Mouse (Mus musculus) forebrain, embryonic 14.5 days (tissue): ENCODE measurements around the gene Kl. TPM values are rescaled to one million over a fixed set of nuclear protein-coding genes. Genes with fewer than 3 reads are reported as not detected.

Experiments
- ATAC-seq: fragments of 200-750 bp; cut with Nextera tagmentation; 2 replicates; pipeline ENCODE4 v1.8.0; 2017; ENCODE audit warnings: mild to moderate bottlenecking, moderate library complexity
- DNase-seq: peaks from one replicate; pipeline ENCODE4 v3.0.0-alpha.2; 2015; ENCODE audit warnings: low spot score
- H3K27ac ChIP-seq: fragments of 300-500 bp; sonication (generic); 2 replicates; pipeline ENCODE4 v1.5.1; 2014; ENCODE audit warnings: low read depth, mild to moderate bottlenecking, control low read depth, low read length, moderate library complexity
- H3K27me3 ChIP-seq: fragments of 300-500 bp; sonication (generic); replicated peaks from 2 replicates; pipeline ENCODE4 v1.6.1; 2014; ENCODE audit warnings: low read length, control low read depth, mixed read lengths; ENCODE audit not compliant: control insufficient read depth, insufficient read depth
- H3K36me3 ChIP-seq: fragments of 300-500 bp; sonication (generic); 2 replicates; pipeline ENCODE4 v1.6.1; 2014; ENCODE audit warnings: low read length, control low read depth; ENCODE audit not compliant: control insufficient read depth, insufficient read depth
- H3K4me1 ChIP-seq: fragments of 300-500 bp; sonication (generic); 2 replicates; pipeline ENCODE4 v1.6.1; 2014; ENCODE audit warnings: antibody characterized with exemption, low read length, control low read depth; ENCODE audit not compliant: control insufficient read depth, insufficient read depth
- H3K4me2 ChIP-seq: fragments of 300-500 bp; sonication (generic); 2 replicates; pipeline ENCODE4 v1.6.1; 2014; ENCODE audit warnings: mild to moderate bottlenecking, control low read depth, low read length
- H3K4me3 ChIP-seq: fragments of 300-500 bp; sonication (generic); 2 replicates; pipeline ENCODE4 v1.5.1; 2014; ENCODE audit warnings: low read depth, low read length, control low read depth
- H3K9ac ChIP-seq: fragments of 300-500 bp; sonication (generic); 2 replicates; pipeline ENCODE4 v1.6.1; 2014; ENCODE audit warnings: mild to moderate bottlenecking, low read length, control low read depth, moderate library complexity
- H3K9me3 ChIP-seq: fragments of 300-500 bp; sonication (generic); replicated peaks from 2 replicates; pipeline ENCODE4 v1.6.1; 2016; ENCODE audit warnings: low read length, control low read depth, mixed read lengths; ENCODE audit not compliant: control insufficient read depth
- WGBS: fragments of 180-500 bp; shearing (Covaris S2); extraction: QIAGEN DNeasy Blood & Tissue Kit; methylation state at CpG from one replicate; pipeline ENCODE4 v1.1.7; 2014; 5-methylcytosine and 5-hydroxymethylcytosine counted together
- polyA plus RNA-seq: library from polyadenylated mRNA; unstranded; fragments of >200 nt; fragmentation: Nextera tagmentation; extraction: Ambion mirVana; gene quantifications from 2 replicates; pipeline ENCODE4 v1.2.1, GENCODE M21; 2014

The Kl gene
- polyA plus RNA-seq, 1 experiment from 2014 or later, result 0.20 TPM

DNA sequence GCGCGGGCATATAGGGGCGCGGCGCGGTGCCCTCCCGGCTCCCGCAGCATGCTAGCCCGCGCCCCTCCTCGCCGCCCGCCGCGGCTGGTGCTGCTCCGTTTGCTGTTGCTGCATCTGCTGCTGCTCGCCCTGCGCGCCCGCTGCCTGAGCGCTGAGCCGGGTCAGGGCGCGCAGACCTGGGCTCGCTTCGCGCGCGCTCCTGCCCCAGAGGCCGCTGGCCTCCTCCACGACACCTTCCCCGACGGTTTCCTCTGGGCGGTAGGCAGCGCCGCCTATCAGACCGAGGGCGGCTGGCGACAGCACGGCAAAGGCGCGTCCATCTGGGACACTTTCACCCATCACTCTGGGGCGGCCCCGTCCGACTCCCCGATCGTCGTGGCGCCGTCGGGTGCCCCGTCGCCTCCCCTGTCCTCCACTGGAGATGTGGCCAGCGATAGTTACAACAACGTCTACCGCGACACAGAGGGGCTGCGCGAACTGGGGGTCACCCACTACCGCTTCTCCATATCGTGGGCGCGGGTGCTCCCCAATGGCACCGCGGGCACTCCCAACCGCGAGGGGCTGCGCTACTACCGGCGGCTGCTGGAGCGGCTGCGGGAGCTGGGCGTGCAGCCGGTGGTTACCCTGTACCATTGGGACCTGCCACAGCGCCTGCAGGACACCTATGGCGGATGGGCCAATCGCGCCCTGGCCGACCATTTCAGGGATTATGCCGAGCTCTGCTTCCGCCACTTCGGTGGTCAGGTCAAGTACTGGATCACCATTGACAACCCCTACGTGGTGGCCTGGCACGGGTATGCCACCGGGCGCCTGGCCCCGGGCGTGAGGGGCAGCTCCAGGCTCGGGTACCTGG lies 488 bp downstream of the Kl start:
- peak overlapping the region; percentile 70 for H3K4me2 ChIP-seq
- no peak overlapping the region for H3K27ac ChIP-seq
- peak overlapping the region; percentile 44 for H3K4me3 ChIP-seq
- 1% methylated on average over 80 of the region's 89 CpGs for WGBS
- H3K9me3 ChIP-seq, result no peaks in the 10 kb centered on the region
- DNase-seq (peak; percentile 41), ATAC-seq (peak; percentile 79)
- H3K36me3 ChIP-seq, result no peaks in the 10 kb centered on the region
- H3K4me1 ChIP-seq, result no peaks in the 10 kb centered on the region
- peaks cover 19% of the 10 kb centered on the region for H3K27me3 ChIP-seq
- H3K9ac ChIP-seq, result peak overlapping the region; percentile 59

DNA sequence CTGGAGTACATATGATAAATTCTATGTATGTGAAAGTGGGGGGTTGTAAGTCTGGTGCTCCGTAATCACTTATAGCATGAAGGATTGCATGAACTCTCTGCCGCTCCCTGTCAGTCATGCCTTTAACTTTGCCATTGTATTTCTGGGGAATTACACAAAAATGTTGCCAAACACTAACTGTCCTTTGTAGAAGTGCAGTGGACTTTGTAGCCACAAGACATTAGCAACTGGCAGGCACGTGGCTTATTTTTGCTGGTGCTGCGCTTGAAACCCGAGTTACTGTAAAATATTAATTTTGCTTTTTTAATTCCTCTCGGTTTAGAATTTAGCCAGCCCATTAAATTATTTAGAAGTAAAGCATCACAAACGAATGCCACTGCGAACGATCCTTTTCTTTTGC lies 2.4 kb downstream of the Kl start:
- no peaks in the 10 kb centered on the region for H3K9me3 ChIP-seq
- WGBS, result 89% methylated on average over 9 of the region's 9 CpGs
- H3K36me3 ChIP-seq, result no peaks in the 10 kb centered on the region
- H3K4me2 ChIP-seq, result no peak overlapping the region
- ATAC-seq (no peak), DNase-seq (no peak)
- H3K4me3 ChIP-seq, result no peak overlapping the region
- H3K9ac ChIP-seq, result no peak overlapping the region
- H3K27ac ChIP-seq, result no peak overlapping the region
- peaks cover 19% of the 10 kb centered on the region for H3K27me3 ChIP-seq
- no peaks in the 10 kb centered on the region for H3K4me1 ChIP-seq

- DNase-seq (no peak), ATAC-seq (no peak)
- Histone ChIP-seq H3K36me3 (no peaks in the 10 kb centered on the region), H3K9me3 (no peaks in the 10 kb centered on the region), H3K4me3 (no peak overlapping the region), H3K4me1 (no peaks in the 10 kb centered on the region), H3K27ac (no peak overlapping the region), H3K9ac (no peak overlapping the region), H3K27me3 (no peaks in the 10 kb centered on the region), H3K4me2 (no peak overlapping the region)
- WGBS, result 87% methylated on average over 1 of the region's 1 CpGs
Measured at GRCm38 (mm10) chr5:150959861-150960260, 7.5 kb downstream of the Kl start.

DNA sequence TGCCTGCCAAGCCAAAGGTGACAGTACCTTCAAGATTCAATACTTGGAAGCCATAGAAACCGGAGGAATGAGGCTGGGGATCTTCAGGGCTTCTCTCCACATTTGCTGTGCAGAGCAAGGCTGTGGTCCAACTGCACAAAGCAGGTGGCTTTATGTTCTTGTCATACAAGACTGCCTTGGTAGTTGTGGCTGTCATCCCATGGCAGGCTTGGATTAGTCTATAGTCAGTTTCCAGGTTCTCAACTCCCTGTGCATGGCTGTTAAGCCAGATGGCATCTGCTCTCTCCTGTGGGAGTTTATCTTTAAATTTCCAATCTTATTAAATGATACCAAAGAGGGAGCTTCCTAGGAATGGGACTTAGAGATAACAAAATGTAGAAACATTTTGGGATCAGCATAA lies 9.2 kb downstream of the Kl start:
- Histone ChIP-seq H3K27me3 (no peaks in the 10 kb centered on the region), H3K9me3 (no peaks in the 10 kb centered on the region), H3K4me3 (no peak overlapping the region), H3K36me3 (no peaks in the 10 kb centered on the region), H3K9ac (no peak overlapping the region), H3K4me1 (no peaks in the 10 kb centered on the region), H3K27ac (no peak overlapping the region), H3K4me2 (no peak overlapping the region)
- no peak for ATAC-seq
- DNase-seq, result no peak
- 71% methylated on average over 1 of the region's 1 CpGs for WGBS

DNA sequence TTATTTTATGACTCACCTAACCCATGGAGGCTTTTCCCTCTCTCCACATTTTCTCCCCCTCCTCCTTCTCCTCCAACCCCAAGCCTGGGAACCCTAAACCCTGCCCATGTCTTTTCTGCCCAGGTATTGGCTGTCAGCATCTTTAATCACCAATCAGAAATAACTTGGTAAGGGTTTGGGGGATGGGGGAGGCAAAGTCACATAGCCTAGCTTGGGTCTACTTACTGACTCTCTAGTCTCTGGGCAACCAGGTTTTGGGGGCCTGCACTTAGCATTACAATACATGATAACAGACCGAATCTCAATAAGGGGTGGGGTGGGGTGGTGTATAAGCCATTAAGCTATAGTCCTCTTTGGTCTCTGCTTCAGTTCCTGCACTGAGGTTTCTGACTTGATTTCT lies 10.3 kb downstream of the Kl start:
- DNase-seq (no peak), ATAC-seq (no peak)
- H3K27ac ChIP-seq, result no peak overlapping the region
- no peaks in the 10 kb centered on the region for H3K27me3 ChIP-seq
- H3K9me3 ChIP-seq, result no peaks in the 10 kb centered on the region
- H3K4me3 ChIP-seq, result no peak overlapping the region
- H3K4me2 ChIP-seq, result no peak overlapping the region
- H3K4me1 ChIP-seq, result no peaks in the 10 kb centered on the region
- WGBS, result 85% methylated on average over 1 of the region's 1 CpGs
- no peaks in the 10 kb centered on the region for H3K36me3 ChIP-seq
- no peak overlapping the region for H3K9ac ChIP-seq

DNA sequence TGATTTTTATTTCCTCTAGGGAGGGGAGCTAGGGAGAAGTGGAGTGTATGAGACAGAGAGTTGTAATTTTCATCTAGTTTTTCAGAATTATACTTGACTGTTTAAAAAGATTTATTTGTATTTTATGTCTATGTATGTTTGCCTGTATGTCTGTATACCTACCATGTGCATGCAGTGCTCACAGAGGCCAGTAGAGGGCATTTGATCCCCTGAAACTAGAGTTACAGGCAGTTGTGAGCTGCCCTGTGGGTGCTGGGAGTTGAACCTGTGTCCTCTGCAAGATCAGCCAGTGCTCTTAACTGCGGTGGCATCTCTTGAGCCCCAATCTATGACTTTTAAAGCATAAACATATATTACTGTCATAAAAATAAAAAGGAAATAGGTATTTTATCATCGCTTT lies 15.5 kb downstream of the Kl start:
- ATAC-seq, result no peak
- WGBS, result 97% methylated on average over 2 of the region's 2 CpGs
- no peak overlapping the region for H3K9ac ChIP-seq
- 0 out of 2 replicates have a peak, but pooled peaks cover 4% of the 10 kb centered on the region for H3K9me3 ChIP-seq
- H3K27ac ChIP-seq, result no peak overlapping the region
- H3K4me1 ChIP-seq, result no peaks in the 10 kb centered on the region
- no peaks in the 10 kb centered on the region for H3K27me3 ChIP-seq
- H3K36me3 ChIP-seq, result no peaks in the 10 kb centered on the region
- no peak overlapping the region for H3K4me2 ChIP-seq
- H3K4me3 ChIP-seq, result no peak overlapping the region
- DNase-seq, result no peak

- 73% methylated on average over 3 of the region's 3 CpGs for WGBS
- H3K4me1 ChIP-seq, result no peaks in the 10 kb centered on the region
- no peaks in the 10 kb centered on the region for H3K36me3 ChIP-seq
- H3K9ac ChIP-seq, result no peak overlapping the region
- ATAC-seq (no peak), DNase-seq (no peak)
- no peak overlapping the region for H3K4me3 ChIP-seq
- H3K27me3 ChIP-seq, result no peaks in the 10 kb centered on the region
- 0 out of 2 replicates have a peak, but pooled peaks cover 4% of the 10 kb centered on the region for H3K9me3 ChIP-seq
- no peak overlapping the region for H3K4me2 ChIP-seq
- no peak overlapping the region for H3K27ac ChIP-seq
Measured at GRCm38 (mm10) chr5:150970551-150970950, 18.1 kb downstream of the Kl start.

DNA sequence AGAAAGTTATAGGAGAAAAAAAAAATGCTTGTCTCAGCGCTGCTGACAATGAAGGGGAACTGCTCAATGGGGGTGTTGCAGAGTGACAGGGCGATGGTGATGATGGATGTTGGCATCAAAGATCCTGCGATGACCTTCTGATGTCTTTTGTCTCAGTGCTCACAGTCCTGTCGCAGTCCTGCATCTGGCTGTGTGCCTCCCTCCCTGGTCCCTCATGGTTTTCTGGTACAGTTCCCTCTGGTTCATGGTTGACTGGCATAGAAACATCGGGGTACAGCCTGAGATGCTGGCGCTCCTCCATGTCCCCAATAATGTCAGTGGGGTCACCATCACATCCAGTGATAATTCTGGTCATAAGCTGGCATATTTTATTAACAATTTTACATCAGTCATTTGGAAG lies 18.7 kb downstream of the Kl start:
- DNase-seq (no peak), ATAC-seq (no peak)
- Histone ChIP-seq H3K4me3 (no peak overlapping the region), H3K9me3 (0 out of 2 replicates have a peak, but pooled peaks cover 4% of the 10 kb centered on the region), H3K4me2 (no peak overlapping the region), H3K9ac (no peak overlapping the region), H3K27ac (no peak overlapping the region), H3K36me3 (no peaks in the 10 kb centered on the region), H3K27me3 (no peaks in the 10 kb centered on the region), H3K4me1 (no peaks in the 10 kb centered on the region)
- WGBS, result 85% methylated on average over 6 of the region's 6 CpGs

DNA sequence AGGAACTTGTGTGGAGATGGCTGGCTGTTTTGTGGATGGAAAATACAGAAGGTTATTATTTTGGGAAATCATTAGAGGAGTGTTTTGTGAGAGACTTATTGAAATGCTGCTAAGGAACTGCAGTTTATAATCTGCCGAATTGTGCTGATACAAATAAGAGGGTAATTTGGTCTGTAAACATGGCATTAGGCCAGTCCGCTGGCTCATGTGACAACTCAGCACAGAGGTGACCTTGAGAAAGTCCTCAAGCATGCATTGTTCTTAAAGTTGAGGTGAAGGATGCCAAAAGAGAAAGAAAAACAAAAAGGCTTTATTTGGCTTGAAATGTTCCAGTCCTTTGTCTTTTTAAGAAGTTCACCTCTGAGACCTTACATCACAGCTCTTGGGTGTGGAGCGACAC lies 21.8 kb downstream of the Kl start:
- peak; percentile 6 for DNase-seq
- Histone ChIP-seq H3K9me3 (no peaks in the 10 kb centered on the region), H3K9ac (no peak overlapping the region), H3K27ac (no peak overlapping the region), H3K4me2 (no peak overlapping the region), H3K4me3 (no peak overlapping the region), H3K4me1 (no peaks in the 10 kb centered on the region), H3K36me3 (no peaks in the 10 kb centered on the region), H3K27me3 (no peaks in the 10 kb centered on the region)
- no peak for ATAC-seq
- 65% methylated on average over 3 of the region's 3 CpGs for WGBS
